Mouse (Mus musculus): Measurements from ENCODE around the gene Prss45. TPM values are rescaled to one million over a fixed set of nuclear protein-coding genes. Genes with fewer than 3 reads are reported as not detected.
"Not testable (repeated sequence)": the region's sequence is repeated elsewhere in the genome, so short reads cannot be mapped to it uniquely, and the experiment has no call there.

The Prss45 gene
- under 1 TPM in 1 of 2 experiments, not detected in 1; 0.45 TPM for total RNA-seq (2021)

DNA sequence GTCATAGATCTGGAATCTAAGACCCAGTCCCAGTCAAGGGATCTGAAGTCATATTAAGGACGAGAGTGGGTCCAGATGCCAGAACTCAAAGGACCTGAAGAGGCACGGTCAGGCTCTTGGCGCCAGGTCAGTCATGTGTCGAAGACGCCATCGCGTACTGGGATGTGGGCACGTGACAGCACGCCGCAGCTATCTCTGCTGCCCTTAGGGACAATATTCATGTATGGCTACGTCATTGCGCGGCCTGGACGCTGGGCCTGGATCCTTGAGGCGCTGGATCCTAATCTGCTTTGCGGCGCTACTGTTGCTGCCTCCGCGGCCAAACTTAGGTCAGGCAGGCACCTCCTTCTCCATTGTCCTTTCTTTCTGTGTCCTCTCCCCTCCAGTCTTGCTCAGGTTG, at the start of gene Prss45:
Gene Prss45 (plus strand): TSS at position 178 of the 400 bp plus-strand sequence.
- DNase-seq, result no peak

- DNase-seq, result no peak
These were observed 46.2 kb upstream of the Prss45 start for GRCm38 (mm10) chr9:110788169-110788568.

DNA sequence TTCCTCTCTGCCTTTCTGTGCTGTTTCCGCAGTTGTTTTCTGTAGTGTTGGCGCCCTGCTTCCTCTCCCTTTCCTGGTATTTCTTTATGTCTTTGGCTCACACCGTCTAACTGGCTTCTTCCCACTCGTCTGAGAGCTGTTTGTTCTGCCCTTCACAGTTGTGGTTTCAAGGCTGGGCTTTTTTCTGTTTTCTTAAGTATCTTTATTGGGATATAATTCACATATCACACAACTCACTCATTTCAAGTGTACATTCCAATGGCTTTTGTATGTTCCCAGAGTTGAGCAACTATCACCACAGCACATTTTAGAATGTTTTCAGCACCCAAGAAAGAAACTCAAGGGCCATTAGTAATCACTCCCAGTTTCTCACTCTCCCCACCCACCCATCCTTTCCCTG, 43.9 kb upstream of the Prss45 start:
- no peak for DNase-seq

DNA sequence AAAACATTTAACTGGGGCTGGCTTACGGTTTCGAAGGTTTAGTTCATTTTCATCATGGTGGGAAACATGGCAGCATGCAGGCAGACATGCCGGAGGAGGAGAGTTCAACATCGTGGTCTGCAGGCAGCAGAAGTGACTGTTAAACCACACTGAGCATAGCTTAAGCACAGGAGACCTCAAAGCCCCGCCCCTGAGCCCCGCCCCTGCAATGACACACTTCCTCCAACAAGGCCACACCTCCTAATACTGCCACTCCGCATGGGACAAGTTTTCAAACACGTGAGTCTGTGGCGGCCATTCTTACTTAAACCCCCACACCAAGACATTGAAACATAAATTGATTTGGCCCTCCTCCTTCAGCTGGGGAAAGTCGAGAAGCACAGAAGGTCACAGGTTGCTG, 37.4 kb upstream of the Prss45 start:
- DNase-seq, result no peak

DNA sequence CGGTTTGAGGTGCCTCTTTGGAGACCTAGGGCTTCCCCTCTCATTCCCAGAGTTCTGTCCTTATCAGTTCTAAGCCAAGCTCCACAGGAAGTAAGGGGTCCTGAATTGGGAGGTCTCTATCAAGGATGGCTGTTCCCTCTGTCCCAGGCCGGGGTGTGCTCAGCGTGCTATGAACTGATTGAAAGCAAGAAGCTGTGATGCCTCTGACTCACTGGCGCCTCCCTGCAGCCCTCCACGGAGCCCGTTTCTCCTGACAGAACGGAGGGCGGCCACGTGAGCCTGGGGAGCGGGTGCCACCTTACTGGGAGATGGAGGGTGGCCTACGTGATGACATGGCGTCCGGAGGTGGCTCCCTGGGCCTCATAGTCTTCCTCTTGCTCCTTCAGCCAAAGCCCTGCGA, 36.5 kb upstream of the Prss45 start, which contains the start of gene Prss42:
Gene Prss42 (plus strand): TSS at position 301 of the 400 bp plus-strand sequence.
- no peak for DNase-seq

GRCm38 (mm10) chr9:110800834-110801479, 33.4 kb upstream of the Prss45 start:
- no peak for DNase-seq

GRCm38 (mm10) chr9:110803294-110803693, 31.1 kb upstream of the Prss45 start:
- DNase-seq, result no peak

- no peak for DNase-seq
These were observed 24.3 kb upstream of the Prss45 start for GRCm38 (mm10) chr9:110810051-110810450.

DNA sequence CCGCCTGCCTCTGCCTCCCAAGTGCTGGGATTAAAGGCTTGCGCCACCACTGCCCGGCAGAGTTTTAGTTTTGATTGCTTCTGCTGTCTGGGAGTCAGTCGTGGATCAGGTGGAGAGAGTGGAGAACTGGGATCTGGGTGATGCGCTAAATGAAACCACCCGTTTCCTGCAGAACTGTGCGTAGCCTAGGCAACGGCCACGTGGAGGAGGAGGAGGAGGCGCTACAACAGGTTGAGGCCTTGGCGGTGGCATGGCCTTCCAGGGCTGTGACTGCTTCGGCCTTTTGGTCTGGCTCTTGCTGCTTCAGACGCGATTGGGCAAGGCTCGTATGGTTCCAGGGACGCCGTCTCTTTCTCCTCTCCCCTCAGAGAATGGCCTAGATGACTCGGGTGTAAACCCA, 20.6 kb upstream of the Prss45 start, which contains the start of gene Prss44:
Gene Prss44 (plus strand): TSS at position 206 of the 400 bp plus-strand sequence.
- no peak for DNase-seq

GRCm38 (mm10) chr9:110820546-110820945, 13.8 kb upstream of the Prss45 start:
- DNase-seq, result not testable (repeated sequence)

GRCm38 (mm10) chr9:110821436-110821835, 13.0 kb upstream of the Prss45 start:
- DNase-seq, result no peak

GRCm38 (mm10) chr9:110825426-110825825, 9.0 kb upstream of the Prss45 start:
- DNase-seq, result no peak

DNA sequence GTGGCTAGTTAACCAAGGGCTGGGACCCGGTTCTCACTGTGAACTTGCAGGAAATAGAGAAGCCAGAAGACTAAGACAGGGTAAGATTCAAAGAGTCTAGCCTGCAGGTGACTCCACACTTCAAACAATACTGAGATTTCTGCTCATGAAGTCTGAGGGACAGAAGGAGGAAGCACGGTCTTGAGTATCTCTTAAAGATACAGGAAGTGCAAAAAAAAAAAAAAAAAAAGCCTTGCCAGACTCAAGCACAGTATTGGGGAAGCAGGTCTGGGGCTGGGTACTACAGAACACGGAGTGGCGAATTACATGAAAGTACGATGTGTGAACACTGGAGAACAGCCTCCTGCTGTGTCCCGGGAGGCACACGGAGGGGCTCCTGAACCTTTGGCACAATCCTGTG, 8.6 kb upstream of the Prss45 start:
- DNase-seq, result no peak

DNA sequence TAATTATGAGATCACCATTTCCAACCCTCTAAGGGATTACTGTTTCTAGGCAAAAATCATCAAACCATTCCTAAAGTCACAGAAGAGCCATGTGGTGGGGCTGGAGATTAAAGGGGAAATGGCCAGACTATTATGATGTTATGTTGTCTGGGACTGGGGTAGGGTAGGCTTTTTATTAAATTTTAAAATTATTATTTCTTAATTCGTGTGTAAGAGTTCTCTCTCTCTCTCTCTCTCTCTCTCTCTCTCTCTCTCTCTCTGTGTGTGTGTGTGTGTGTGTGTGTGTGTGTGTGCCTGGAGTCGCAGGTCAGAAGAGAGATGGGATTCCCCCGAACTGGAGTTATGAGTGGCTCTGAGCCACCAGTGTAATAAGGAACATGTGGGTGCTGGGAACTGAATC, 8.0 kb upstream of the Prss45 start, which contains the start of gene Prss43:
Gene Prss43 (plus strand): TSS at position 301 of the 400 bp plus-strand sequence.
- DNase-seq, result no peak

DNA sequence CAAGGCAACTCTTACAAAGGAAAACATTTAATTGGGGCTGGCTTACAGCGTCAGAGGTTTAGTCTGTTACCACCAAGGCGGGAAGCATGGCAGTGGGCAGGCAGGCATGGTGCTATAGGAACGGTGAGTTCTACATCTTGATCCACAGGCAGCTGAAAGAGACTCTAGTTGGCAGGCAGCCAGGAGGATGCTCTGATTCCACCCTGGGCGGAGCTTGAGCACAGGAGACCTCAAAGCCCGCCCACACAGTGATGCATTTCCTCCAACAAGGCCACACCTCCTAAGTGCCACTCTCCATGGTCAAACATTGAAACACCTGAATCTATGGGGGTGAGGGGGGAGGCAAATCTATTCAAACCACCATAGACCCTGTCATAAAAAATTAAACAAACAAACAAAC, 1.4 kb upstream of the Prss45 start:
- DNase-seq, result no peak

DNA sequence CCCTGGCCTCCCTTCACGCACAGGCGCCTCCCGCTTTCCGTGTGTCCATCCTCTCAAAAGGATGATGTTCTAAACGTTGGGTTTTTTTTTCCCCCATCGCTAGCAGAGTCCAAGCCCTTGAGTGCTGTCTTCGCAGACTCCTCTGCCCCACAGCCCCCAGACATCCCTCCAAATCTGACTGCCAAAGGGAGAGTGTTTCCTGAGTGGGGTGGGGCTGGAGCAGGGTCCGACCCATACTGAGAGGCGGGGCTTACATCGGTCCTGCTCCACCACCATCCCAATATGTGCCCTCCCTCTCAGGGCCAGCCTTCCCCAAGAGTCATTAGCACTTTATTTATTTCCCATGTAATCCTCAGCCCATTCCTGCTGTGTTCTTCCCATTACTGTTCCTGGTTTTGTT, 573 bp downstream of the Prss45 start:
- DNase-seq, result no peak

GRCm38 (mm10) chr9:110836112-110836511, 1.7 kb downstream of the Prss45 start:
- no peak for DNase-seq

DNA sequence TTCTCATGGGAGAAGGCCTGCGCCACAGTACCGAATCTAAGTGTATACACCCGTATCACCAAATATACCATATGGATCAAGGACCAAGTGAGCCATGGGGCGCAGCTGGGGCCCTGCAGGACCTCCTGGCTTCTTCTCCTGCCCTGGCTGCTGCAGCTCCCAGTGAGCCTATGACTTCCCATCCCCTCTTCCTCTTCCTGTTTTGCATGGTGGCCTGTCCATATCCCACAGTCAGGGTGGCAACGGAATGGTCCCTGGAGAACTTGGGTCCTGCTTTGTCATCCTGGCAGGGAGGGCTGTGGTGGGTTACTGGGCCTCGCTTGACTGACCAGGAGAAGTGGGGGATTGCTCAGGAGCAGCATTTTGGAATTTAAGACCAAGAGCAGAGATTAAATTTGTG, 6.5 kb downstream of the Prss45 start:
- no peak for DNase-seq

GRCm38 (mm10) chr9:110841438-110841837, 7.0 kb downstream of the Prss45 start:
- no peak for DNase-seq

DNA sequence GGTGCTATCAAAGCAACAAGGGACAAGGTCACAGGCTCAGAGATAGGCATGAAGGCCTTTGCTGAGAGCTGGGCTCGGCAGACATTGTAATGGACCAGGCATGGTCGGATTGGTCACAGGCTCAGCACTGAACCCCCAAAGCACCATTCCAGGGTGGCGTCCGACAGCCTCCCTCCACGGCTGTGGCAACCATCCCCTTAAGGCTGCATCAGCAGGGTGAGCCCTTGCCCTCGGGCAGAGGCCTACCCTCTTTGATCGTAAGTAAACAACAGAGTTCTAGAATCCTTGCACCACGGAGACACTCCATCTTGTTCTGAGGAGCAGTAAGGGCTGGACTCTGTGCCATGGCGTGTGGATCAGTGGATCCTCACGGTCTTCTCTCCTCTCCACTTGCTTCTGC, 9.8 kb downstream of the Prss45 start, which contains the start of gene Prss46:
Gene Prss46 (plus strand): TSS at position 301 of the 400 bp plus-strand sequence.
- DNase-seq, result no peak

- DNase-seq, result no peak
These were observed 14.8 kb downstream of the Prss45 start for GRCm38 (mm10) chr9:110849162-110849561.

DNA sequence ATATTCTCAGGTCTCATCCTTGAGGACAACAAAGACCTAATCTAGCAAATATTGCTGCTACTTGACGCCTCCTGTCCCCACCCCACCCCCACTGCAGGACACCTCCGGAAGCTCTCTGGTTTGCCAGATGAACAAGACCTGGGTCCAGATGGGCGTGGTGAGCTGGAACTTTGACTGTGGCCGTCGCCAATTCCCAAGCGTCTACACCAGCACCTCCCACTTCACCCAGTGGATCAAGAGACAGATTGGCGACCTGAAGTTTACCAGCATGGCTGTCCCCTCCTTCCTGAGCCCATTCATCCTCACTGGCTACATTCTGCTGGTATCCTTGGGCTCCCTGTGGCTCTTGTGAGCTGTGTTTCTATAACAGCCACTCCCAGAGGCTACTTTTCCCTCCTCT, 21.5 kb downstream of the Prss45 start:
- DNase-seq, result no peak

DNA sequence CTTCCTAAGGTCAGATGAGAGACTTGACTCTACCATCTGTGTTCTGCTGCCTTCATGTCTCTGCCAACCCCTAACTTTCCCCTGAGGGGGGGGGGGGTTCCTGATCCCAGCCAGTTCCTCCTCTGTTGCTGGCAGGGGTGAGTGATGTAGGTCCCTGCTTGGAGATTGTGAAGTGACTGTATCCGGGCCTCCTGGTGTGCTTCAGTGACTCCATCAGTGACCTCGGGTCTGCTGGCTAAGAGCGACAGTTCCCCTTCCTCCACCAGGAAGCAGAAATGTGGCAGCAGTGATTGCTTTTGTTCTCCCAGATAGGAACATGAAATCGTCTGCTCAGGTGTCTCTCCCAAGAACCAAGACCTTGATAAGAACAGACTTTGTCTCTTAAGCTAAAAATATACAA, 22.5 kb downstream of the Prss45 start:
- no peak for DNase-seq

DNA sequence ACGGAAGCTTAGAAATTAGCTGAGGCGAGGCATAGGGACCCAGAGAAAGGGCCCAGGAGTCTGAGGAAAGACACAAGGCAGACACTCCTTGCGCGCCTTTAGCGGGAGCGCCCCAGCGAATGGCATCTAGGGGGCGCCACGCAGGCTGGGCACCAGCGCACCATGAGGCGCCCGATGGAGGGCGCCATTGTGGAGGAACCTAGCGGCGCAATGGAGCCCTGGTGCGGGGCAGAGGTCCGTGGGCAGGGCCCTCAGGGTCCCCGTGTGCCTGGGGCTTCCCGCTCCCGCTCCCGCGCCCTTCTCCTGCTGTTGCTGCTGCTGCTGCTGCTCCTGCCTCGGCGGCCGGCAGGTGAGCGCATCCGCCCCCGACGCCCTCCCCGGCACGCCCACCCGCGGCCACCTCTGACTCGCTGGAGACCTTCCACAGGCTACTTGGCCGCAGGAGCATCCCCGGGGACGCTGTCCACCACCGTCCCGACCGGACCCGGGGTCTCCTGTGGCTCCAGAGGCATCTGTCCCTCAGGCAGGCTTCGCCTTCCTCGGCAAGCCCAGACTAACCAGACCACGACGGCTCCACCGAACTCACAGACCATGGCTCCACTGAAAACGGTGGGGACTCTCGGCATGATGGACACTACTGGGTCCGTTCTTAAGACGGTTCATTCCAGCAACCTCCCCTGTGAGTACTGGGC, 23.5 kb downstream of the Prss45 start, which contains the start of gene Prss50:
Gene Prss50 (plus strand): TSS at position 187 of the 692 bp plus-strand sequence.
- DNase-seq, result no peak

Data from heart, postnatal 4 days (tissue).